In genomic region chr14:21120473-21120872, GRCm38 (mm10) we compare ENCODE assay signal across 8 mouse cellular contexts.
DNase-seq lines count a peak whose midpoint lies in the region; ATAC-seq and TF ChIP-seq lines count a peak whose summit lies in the region.

No protein-coding gene starts in this region.

- H3K9ac ChIP-seq in intestine, postnatal 0 days (ENCODE audit: low read depth, low read length) = no peak overlapping the region
- H3K9ac ChIP-seq in intestine, embryonic 16.5 days (ENCODE audit: low read depth, low read length) = no peak overlapping the region
- H3K9ac ChIP-seq in forebrain, embryonic 13.5 days = no peak overlapping the region

- H3K4me2 ChIP-seq in intestine, postnatal 0 days (replicated peaks; ENCODE audit: low read depth) = no peak overlapping the region
- no peak overlapping the region for H3K4me2 ChIP-seq in intestine, embryonic 16.5 days (ENCODE audit: low read depth, low read length)
- no peak overlapping the region for H3K4me2 ChIP-seq in forebrain, embryonic 13.5 days

- H3K9me3 ChIP-seq in intestine, postnatal 0 days (ENCODE audit: control insufficient read depth) = no peaks in the 10 kb centered on the region
- no peaks in the 10 kb centered on the region for H3K9me3 ChIP-seq in intestine, embryonic 16.5 days (ENCODE audit: control insufficient read depth, low read length)
- no peaks in the 10 kb centered on the region for H3K9me3 ChIP-seq in forebrain, embryonic 13.5 days (replicated peaks)

- 33% methylated on average over 3 of the region's 3 CpGs for WGBS in intestine, postnatal 0 days
- 36% methylated on average over 3 of the region's 3 CpGs for WGBS in intestine, embryonic 16.5 days
- 46% methylated on average over 3 of the region's 3 CpGs for WGBS in forebrain, embryonic 13.5 days

- H3K27ac ChIP-seq in intestine, postnatal 0 days (ENCODE audit: low read depth, low read length) = no peak overlapping the region
- no peak overlapping the region for H3K27ac ChIP-seq in intestine, embryonic 16.5 days (ENCODE audit: low read length)
- no peak overlapping the region for H3K27ac ChIP-seq in forebrain, embryonic 13.5 days

- H3K27me3 ChIP-seq in intestine, postnatal 0 days (replicated peaks; ENCODE audit: control insufficient read depth, insufficient read depth, low read length) = no peaks in the 10 kb centered on the region
- no peaks in the 10 kb centered on the region for H3K27me3 ChIP-seq in intestine, embryonic 16.5 days (replicated peaks; ENCODE audit: control insufficient read depth, insufficient read depth, low read length)
- H3K27me3 ChIP-seq in forebrain, embryonic 13.5 days = no peaks in the 10 kb centered on the region

- peak; percentile 28 for DNase-seq in thymus, postnatal 14 days
- no peak for DNase-seq in thymus, postnatal 36 days
- peak; percentile 64 for DNase-seq in c-Kit-negative CD71-positive TER-119-positive erythroid progenitor cells, embryonic 14.5 days (ENCODE audit: low read depth, low spot score)
- DNase-seq in heart, postnatal 4 days = peak; percentile 63
- peak; percentile 60 for DNase-seq in skeletal muscle tissue, adult 2 months (ENCODE audit: low read depth, low spot score)

- ATAC-seq in intestine, postnatal 0 days = no peak
- ATAC-seq in intestine, embryonic 16.5 days = no peak
- no peak for ATAC-seq in forebrain, embryonic 13.5 days

- H3K4me1 ChIP-seq in intestine, postnatal 0 days (replicated peaks; ENCODE audit: control insufficient read depth, insufficient read depth, low read length) = no peaks in the 10 kb centered on the region
- no peaks in the 10 kb centered on the region; the same call in 1 of the 2 replicates for H3K4me1 ChIP-seq in intestine, embryonic 16.5 days (ENCODE audit: control insufficient read depth, insufficient read depth, low read length)
- H3K4me1 ChIP-seq in forebrain, embryonic 13.5 days = no peaks in the 10 kb centered on the region

- H3K4me3 ChIP-seq in intestine, postnatal 0 days (ENCODE audit: low read depth, low read length) = no peak overlapping the region
- H3K4me3 ChIP-seq in intestine, embryonic 16.5 days (ENCODE audit: low read length) = no peak overlapping the region
- no peak overlapping the region for H3K4me3 ChIP-seq in forebrain, embryonic 13.5 days

- H3K36me3 ChIP-seq in intestine, postnatal 0 days (ENCODE audit: control insufficient read depth, insufficient read depth) = no peaks in the 10 kb centered on the region
- H3K36me3 ChIP-seq in intestine, embryonic 16.5 days (ENCODE audit: control insufficient read depth, insufficient read depth, low read length) = no peaks in the 10 kb centered on the region
- H3K36me3 ChIP-seq in forebrain, embryonic 13.5 days (ENCODE audit: poor library complexity, severe bottlenecking) = no peaks in the 10 kb centered on the region

- TF ChIP-seq CTCF in intestine, postnatal 0 days (IDR thresholded peaks at IDR 0.05; ENCODE audit: low read depth) = peak; percentile 74

Comparison
In these comparisons a context has a peak if more than half of its experiments do, and no peak if none do; other contexts are left out.
1. DNase-seq: peak in thymus, postnatal 14 days (single experiment), c-Kit-negative CD71-positive TER-119-positive erythroid progenitor cells, embryonic 14.5 days (single experiment), heart, postnatal 4 days (single experiment) and skeletal muscle tissue, adult 2 months (single experiment); none in thymus, postnatal 36 days (0 of 2).